Mouse (Mus musculus): ENCODE measurements around the gene Cotl1.

- TF ChIP-seq CTCF (IDR thresholded peaks at IDR 0.05; ENCODE audit: low read depth, low read length) (no peak), POLR2A (IDR thresholded peaks at IDR 0.05; ENCODE audit: extremely low read depth, insufficient read depth, low read length) (no peak)
Measured at GRCm38 (mm10) chr8:119776668-119777245, 63.6 kb downstream of the Cotl1 start.
